Mouse (Mus musculus): Measurements from ENCODE around the gene Prpf6. TPM values are rescaled to one million over a fixed set of nuclear protein-coding genes. Genes with fewer than 3 reads are reported as not detected.

Prpf6 gene
- polyA plus RNA-seq, 1 experiment from 2014 or later = 57.3 TPM

GRCm38 (mm10) chr2:181644361-181644760 is 52.7 kb downstream of the Prpf6 start:
- Histone ChIP-seq H3K4me1 (ENCODE audit: control insufficient read depth, insufficient read depth, low read depth, low read length) (no peaks in the 10 kb centered on the region), H3K4me3 (ENCODE audit: low read length) (no peak overlapping the region), H3K27me3 (replicated peaks; ENCODE audit: control insufficient read depth, insufficient read depth, low read length) (no peaks in the 10 kb centered on the region), H3K4me2 (ENCODE audit: low read length) (no peak overlapping the region), H3K27ac (ENCODE audit: low read depth, low read length) (no peak overlapping the region), H3K9me3 (ENCODE audit: control insufficient read depth, low read length) (no peaks in the 10 kb centered on the region), H3K9ac (ENCODE audit: low read depth, low read length) (no peak overlapping the region), H3K36me3 (ENCODE audit: control insufficient read depth, insufficient read depth, low read length) (peaks cover 30% of the 10 kb centered on the region)
- 91% methylated on average over 2 of the region's 2 CpGs for WGBS
- no peak for ATAC-seq

- Histone ChIP-seq H3K4me1 (ENCODE audit: control insufficient read depth, insufficient read depth, low read depth, low read length) (no peaks in the 10 kb centered on the region), H3K4me3 (ENCODE audit: low read length) (no peak overlapping the region), H3K36me3 (ENCODE audit: control insufficient read depth, insufficient read depth, low read length) (peaks cover 36% of the 10 kb centered on the region), H3K27me3 (replicated peaks; ENCODE audit: control insufficient read depth, insufficient read depth, low read length) (no peaks in the 10 kb centered on the region), H3K9ac (ENCODE audit: low read depth, low read length) (no peak overlapping the region), H3K27ac (ENCODE audit: low read depth, low read length) (no peak overlapping the region), H3K4me2 (ENCODE audit: low read length) (no peak overlapping the region), H3K9me3 (ENCODE audit: control insufficient read depth, low read length) (no peaks in the 10 kb centered on the region)
- no peak for ATAC-seq
- 79% methylated on average over 3 of the region's 3 CpGs for WGBS
These were observed 54.0 kb downstream of the Prpf6 start for GRCm38 (mm10) chr2:181645666-181646065.

GRCm38 (mm10) chr2:181646626-181647472 is 55.2 kb downstream of the Prpf6 start:
- H3K9ac ChIP-seq (ENCODE audit: low read depth, low read length) = no peak overlapping the region
- H3K36me3 ChIP-seq (ENCODE audit: control insufficient read depth, insufficient read depth, low read length) = peaks cover 33% of the 10 kb centered on the region
- H3K27me3 ChIP-seq (replicated peaks; ENCODE audit: control insufficient read depth, insufficient read depth, low read length) = no peaks in the 10 kb centered on the region
- no peak overlapping the region for H3K4me3 ChIP-seq (ENCODE audit: low read length)
- ATAC-seq = no peak
- no peaks in the 10 kb centered on the region for H3K4me1 ChIP-seq (ENCODE audit: control insufficient read depth, insufficient read depth, low read depth, low read length)
- H3K27ac ChIP-seq (ENCODE audit: low read depth, low read length) = no peak overlapping the region
- no peak overlapping the region for H3K4me2 ChIP-seq (ENCODE audit: low read length)
- no peaks in the 10 kb centered on the region for H3K9me3 ChIP-seq (ENCODE audit: control insufficient read depth, low read length)
- 93% methylated on average over 6 of the region's 6 CpGs for WGBS

DNA sequence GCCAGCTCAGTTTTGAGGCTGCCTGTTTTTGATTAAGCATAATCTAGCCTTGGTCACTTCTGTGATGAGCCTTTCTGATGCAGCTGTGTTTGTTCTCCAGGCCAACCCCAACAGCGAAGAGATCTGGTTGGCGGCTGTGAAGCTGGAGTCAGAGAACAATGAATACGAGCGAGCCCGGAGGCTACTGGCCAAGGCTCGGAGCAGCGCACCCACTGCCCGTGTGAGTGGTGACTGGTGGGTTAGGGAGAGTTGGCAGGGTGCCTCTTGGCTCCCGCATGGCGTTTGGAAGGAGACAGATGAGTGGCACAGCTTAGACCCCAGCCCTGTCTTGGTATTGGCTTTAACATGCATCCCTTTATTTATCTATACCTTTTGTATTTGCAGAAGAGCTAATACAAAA is 57.3 kb downstream of the Prpf6 start:
- Histone ChIP-seq H3K4me2 (ENCODE audit: low read length) (no peak overlapping the region), H3K4me1 (ENCODE audit: control insufficient read depth, insufficient read depth, low read depth, low read length) (no peaks in the 10 kb centered on the region), H3K9me3 (ENCODE audit: control insufficient read depth, low read length) (no peaks in the 10 kb centered on the region), H3K4me3 (ENCODE audit: low read length) (no peak overlapping the region), H3K27ac (ENCODE audit: low read depth, low read length) (no peak overlapping the region), H3K9ac (ENCODE audit: low read depth, low read length) (no peak overlapping the region), H3K36me3 (ENCODE audit: control insufficient read depth, insufficient read depth, low read length) (peaks cover 40% of the 10 kb centered on the region), H3K27me3 (replicated peaks; ENCODE audit: control insufficient read depth, insufficient read depth, low read length) (no peaks in the 10 kb centered on the region)
- WGBS = 87% methylated on average over 10 of the region's 10 CpGs
- no peak for ATAC-seq

DNA sequence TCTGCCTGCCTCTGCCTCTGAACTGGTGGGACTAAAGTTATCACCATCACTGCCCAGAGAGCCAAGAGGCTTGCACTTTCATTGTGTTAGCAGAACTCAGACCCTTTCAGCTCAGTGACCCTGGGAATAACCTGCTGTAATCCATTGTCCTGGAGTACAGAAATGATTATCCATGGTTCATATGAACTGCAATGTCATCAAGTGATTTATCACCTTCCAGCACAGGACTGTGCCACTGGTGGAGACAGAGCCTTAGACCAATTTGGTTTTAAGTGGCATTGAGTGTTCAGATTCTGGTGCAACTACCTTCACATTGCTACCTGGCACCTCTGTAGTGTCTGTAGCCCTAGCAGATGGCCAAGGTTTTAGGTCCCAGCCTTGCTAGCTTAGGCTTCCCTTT is 61.4 kb downstream of the Prpf6 start:
- no peak overlapping the region for H3K27ac ChIP-seq (ENCODE audit: low read depth, low read length)
- no peak overlapping the region for H3K4me2 ChIP-seq (ENCODE audit: low read length)
- H3K36me3 ChIP-seq (ENCODE audit: control insufficient read depth, insufficient read depth, low read length) = peaks cover 50% of the 10 kb centered on the region
- H3K27me3 ChIP-seq (replicated peaks; ENCODE audit: control insufficient read depth, insufficient read depth, low read length) = no peaks in the 10 kb centered on the region
- ATAC-seq = no peak
- H3K9me3 ChIP-seq (ENCODE audit: control insufficient read depth, low read length) = no peaks in the 10 kb centered on the region
- no peak overlapping the region for H3K4me3 ChIP-seq (ENCODE audit: low read length)
- H3K9ac ChIP-seq (ENCODE audit: low read depth, low read length) = no peak overlapping the region
- H3K4me1 ChIP-seq (ENCODE audit: control insufficient read depth, insufficient read depth, low read depth, low read length) = no peaks in the 10 kb centered on the region

- ATAC-seq = no peak
These were observed 61.9 kb downstream of the Prpf6 start for GRCm38 (mm10) chr2:181653523-181653922.

GRCm38 (mm10) chr2:181656734-181657133 is 65.1 kb downstream of the Prpf6 start, which contains the start of gene Gm29797:
Gm29797 (plus strand) TSS chr2:181657034.
- 74% methylated on average over 3 of the region's 3 CpGs for WGBS
- no peak for ATAC-seq
- no peak within 1 kb of the TSS for H3K27ac ChIP-seq (ENCODE audit: low read depth, low read length)
- H3K9me3 ChIP-seq (ENCODE audit: control insufficient read depth, low read length) = no peaks in the 10 kb centered on the region
- H3K4me3 ChIP-seq (ENCODE audit: low read length) = no peak within 1 kb of the TSS
- peaks cover 30% of the 10 kb centered on the region for H3K36me3 ChIP-seq (ENCODE audit: control insufficient read depth, insufficient read depth, low read length)
- H3K4me1 ChIP-seq (ENCODE audit: control insufficient read depth, insufficient read depth, low read depth, low read length) = no peaks in the 10 kb centered on the region
- no peaks in the 10 kb centered on the region for H3K27me3 ChIP-seq (replicated peaks; ENCODE audit: control insufficient read depth, insufficient read depth, low read length)
- no peak within 1 kb of the TSS for H3K4me2 ChIP-seq (ENCODE audit: low read length)
- H3K9ac ChIP-seq (ENCODE audit: low read depth, low read length) = no peak within 1 kb of the TSS

More at GRCm38 (mm10) chr2:181653523-181653922, 61.9 kb downstream of the Prpf6 start:
- Histone ChIP-seq H3K9ac (ENCODE audit: low read depth, low read length) (no peak overlapping the region), H3K36me3 (ENCODE audit: control insufficient read depth, insufficient read depth, low read length) (peaks cover 50% of the 10 kb centered on the region), H3K4me1 (ENCODE audit: control insufficient read depth, insufficient read depth, low read depth, low read length) (no peaks in the 10 kb centered on the region), H3K4me3 (ENCODE audit: low read length) (no peak overlapping the region), H3K27ac (ENCODE audit: low read depth, low read length) (no peak overlapping the region), H3K27me3 (replicated peaks; ENCODE audit: control insufficient read depth, insufficient read depth, low read length) (no peaks in the 10 kb centered on the region), H3K4me2 (ENCODE audit: low read length) (no peak overlapping the region), H3K9me3 (ENCODE audit: control insufficient read depth, low read length) (no peaks in the 10 kb centered on the region)
- 89% methylated on average over 1 of the region's 1 CpGs for WGBS

DNA sequence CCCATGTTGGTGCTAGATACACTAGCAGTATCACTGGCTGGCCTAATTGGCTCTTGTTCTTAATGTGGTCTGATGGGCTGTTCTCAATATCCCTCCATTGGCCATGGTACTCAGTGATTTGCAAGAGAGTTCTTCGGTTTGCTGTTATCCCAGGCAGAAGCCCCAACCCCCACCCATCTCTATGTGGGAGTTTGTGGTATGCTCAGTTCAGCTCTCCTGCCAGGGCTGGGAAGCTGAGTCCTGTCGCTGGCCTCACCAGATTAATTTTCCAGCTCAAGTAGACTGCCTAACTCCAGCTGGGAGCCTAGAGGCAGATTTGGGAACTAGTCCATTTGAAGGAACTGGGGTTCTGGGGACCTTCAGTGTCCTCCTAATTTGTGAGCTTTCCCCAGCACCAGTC is 65.8 kb downstream of the Prpf6 start:
- 75% methylated on average over 2 of the region's 2 CpGs for WGBS
- ATAC-seq = no peak
- H3K27ac ChIP-seq (ENCODE audit: low read depth, low read length) = no peak overlapping the region
- H3K4me2 ChIP-seq (ENCODE audit: low read length) = no peak overlapping the region
- H3K36me3 ChIP-seq (ENCODE audit: control insufficient read depth, insufficient read depth, low read length) = peaks cover 24% of the 10 kb centered on the region
- no peak overlapping the region for H3K9ac ChIP-seq (ENCODE audit: low read depth, low read length)
- no peaks in the 10 kb centered on the region for H3K27me3 ChIP-seq (replicated peaks; ENCODE audit: control insufficient read depth, insufficient read depth, low read length)
- H3K4me3 ChIP-seq (ENCODE audit: low read length) = no peak overlapping the region
- H3K4me1 ChIP-seq (ENCODE audit: control insufficient read depth, insufficient read depth, low read depth, low read length) = no peaks in the 10 kb centered on the region
- no peaks in the 10 kb centered on the region for H3K9me3 ChIP-seq (ENCODE audit: control insufficient read depth, low read length)

GRCm38 (mm10) chr2:181658528-181658927 is 66.9 kb downstream of the Prpf6 start:
- Histone ChIP-seq H3K9me3 (ENCODE audit: control insufficient read depth, low read length) (no peaks in the 10 kb centered on the region), H3K9ac (ENCODE audit: low read depth, low read length) (no peak overlapping the region), H3K27me3 (replicated peaks; ENCODE audit: control insufficient read depth, insufficient read depth, low read length) (no peaks in the 10 kb centered on the region), H3K36me3 (ENCODE audit: control insufficient read depth, insufficient read depth, low read length) (peaks cover 18% of the 10 kb centered on the region), H3K4me1 (ENCODE audit: control insufficient read depth, insufficient read depth, low read depth, low read length) (no peaks in the 10 kb centered on the region), H3K4me2 (ENCODE audit: low read length) (no peak overlapping the region), H3K4me3 (ENCODE audit: low read length) (no peak overlapping the region), H3K27ac (ENCODE audit: low read depth, low read length) (no peak overlapping the region)
- no peak for ATAC-seq
- 90% methylated on average over 7 of the region's 7 CpGs for WGBS

Measured in hindbrain, embryonic 16.5 days (tissue).